Mouse (Mus musculus) limb, embryonic 10.5 days (tissue): Measurements from ENCODE around the gene Htr1b. TPM values are rescaled to one million over a fixed set of nuclear protein-coding genes. Genes with fewer than 3 reads are reported as not detected.

ENCODE experiments used
- DNase-seq: peaks from one replicate; pipeline ENCODE4 v3.0.0-alpha.2; 2017; ENCODE audit warnings: low spot score
- H3K27ac ChIP-seq: fragments of 300-500 bp; sonication (generic); 2 replicates; pipeline ENCODE4 v1.5.1; 2016; ENCODE audit warnings: mild to moderate bottlenecking
- H3K27me3 ChIP-seq: fragments of 300-500 bp; sonication (generic); 2 replicates; pipeline ENCODE4 v1.6.1; 2016; ENCODE audit warnings: low read depth, mild to moderate bottlenecking; ENCODE audit not compliant: poor library complexity, severe bottlenecking
- H3K36me3 ChIP-seq: fragments of 300-500 bp; sonication (generic); 2 replicates; pipeline ENCODE4 v1.6.1; 2016; ENCODE audit warnings: mild to moderate bottlenecking, moderate library complexity
- H3K4me1 ChIP-seq: fragments of 300-500 bp; sonication (generic); 2 replicates; pipeline ENCODE4 v1.6.1; 2016
- H3K4me3 ChIP-seq: fragments of 300-500 bp; sonication (generic); 2 replicates; pipeline ENCODE4 v1.5.1; 2016; ENCODE audit warnings: mild to moderate bottlenecking, moderate library complexity
- H3K9me3 ChIP-seq: fragments of 300-500 bp; sonication (generic); replicated peaks from 2 replicates; pipeline ENCODE4 v1.6.1; 2016; ENCODE audit warnings: mild to moderate bottlenecking
- WGBS: fragments of 180-500 bp; shearing (Covaris S2); methylation state at CpG from one replicate; pipeline ENCODE4 v1.1.7; 2016; 5-methylcytosine and 5-hydroxymethylcytosine counted together
- polyA plus RNA-seq: library from polyadenylated mRNA; unstranded; fragments of >200 nt; fragmentation: Nextera tagmentation; extraction: Ambion mirVana; gene quantifications from 2 replicates; pipeline ENCODE4 v1.2.1, GENCODE M21; 2016

Htr1b gene
- polyA plus RNA-seq: 0.05 TPM in 1 of 2 replicates, not detected in the other

DNA sequence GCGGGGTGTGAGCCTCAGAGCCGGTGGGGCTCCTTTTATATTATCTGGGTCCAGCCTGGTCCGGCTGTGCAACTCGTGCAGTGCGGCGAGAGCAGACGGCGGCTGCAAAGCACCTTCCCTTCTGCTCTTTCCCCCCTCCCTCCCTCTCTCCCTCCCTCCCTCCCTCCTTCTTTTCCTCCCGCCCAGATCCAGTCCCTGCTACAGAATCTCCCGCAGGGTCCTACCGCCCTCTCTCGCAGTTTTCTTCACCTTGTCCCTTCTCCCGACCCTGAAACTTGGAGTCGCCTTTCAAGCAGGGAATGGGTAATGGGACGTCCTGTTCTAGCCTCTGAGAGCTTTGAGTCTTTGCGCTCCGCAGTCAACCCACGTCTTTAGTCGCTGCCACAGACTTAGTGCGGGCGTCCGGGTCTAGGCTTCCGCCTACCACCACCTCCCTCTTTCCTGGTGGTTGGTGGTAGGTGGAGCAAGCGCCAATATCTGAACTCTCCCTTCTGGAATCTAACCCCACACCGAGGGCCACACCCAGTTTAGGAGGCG is at the start of gene Htr1b:
Gene Htr1b, minus strand, starts transcription at position 392 of the 537 bp plus-strand sequence.
- Histone ChIP-seq H3K27me3 (peaks cover 67% of the 10 kb centered on the region), H3K36me3 (no peaks in the 10 kb centered on the region), H3K9me3 (no peaks in the 10 kb centered on the region), H3K4me3 (peak within 1 kb of the TSS; percentile 73), H3K27ac (peak within 1 kb of the TSS; percentile 74), H3K4me1 (peaks cover 27% of the 10 kb centered on the region)
- peak; percentile 59 for DNase-seq
- WGBS: under 1% methylated on average over 25 of the region's 26 CpGs

DNA sequence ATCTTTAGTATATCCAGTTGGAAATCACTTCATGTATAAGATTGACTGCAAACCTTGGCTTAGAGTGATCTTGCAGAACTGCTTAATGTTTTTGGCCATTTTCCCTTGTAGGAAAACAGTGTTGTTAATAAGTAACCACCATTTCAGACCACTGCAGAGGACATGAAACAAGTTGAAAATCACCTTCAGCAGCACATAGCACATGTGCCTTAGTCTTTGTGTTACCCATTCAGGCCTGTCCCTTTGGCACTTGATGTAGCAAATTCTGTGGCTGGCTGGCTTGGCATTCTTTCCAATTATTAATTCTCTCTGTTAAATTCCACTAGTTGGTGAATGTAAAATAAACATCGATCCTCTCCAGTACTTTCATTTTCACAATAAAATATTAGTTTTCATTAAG is 43.1 kb upstream of the Htr1b start:
- H3K27me3 ChIP-seq: no peaks in the 10 kb centered on the region
- H3K9me3 ChIP-seq: no peaks in the 10 kb centered on the region; the same call in 1 of the 2 replicates
- H3K4me3 ChIP-seq: no peak overlapping the region
- H3K36me3 ChIP-seq: no peaks in the 10 kb centered on the region
- no peaks in the 10 kb centered on the region for H3K4me1 ChIP-seq
- no peak overlapping the region for H3K27ac ChIP-seq
- 96% methylated on average over 1 of the region's 1 CpGs for WGBS
- no peak for DNase-seq

DNA sequence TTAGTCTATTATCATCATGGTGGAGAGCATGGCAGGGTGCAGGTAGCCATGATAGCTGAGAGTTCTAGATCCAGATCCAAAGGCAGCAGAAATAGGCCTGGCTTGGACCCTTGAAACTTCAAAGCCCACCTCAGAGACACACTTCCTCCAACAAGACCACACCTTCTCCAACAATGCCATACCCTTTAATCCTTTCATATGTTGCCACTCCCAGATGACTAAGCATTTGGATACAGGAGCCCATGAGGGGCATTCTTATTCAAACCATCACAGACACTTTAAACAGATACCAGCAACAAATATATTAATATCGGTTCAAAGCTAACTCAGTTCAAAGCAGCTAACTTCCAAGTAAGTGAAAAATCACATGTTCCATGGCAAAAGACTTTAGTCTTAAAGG is 3.9 kb upstream of the Htr1b start:
- DNase-seq: no peak
- Histone ChIP-seq H3K36me3 (no peaks in the 10 kb centered on the region), H3K4me1 (peaks cover 17% of the 10 kb centered on the region), H3K27me3 (peaks cover 36% of the 10 kb centered on the region), H3K27ac (no peak overlapping the region), H3K4me3 (no peak overlapping the region), H3K9me3 (no peaks in the 10 kb centered on the region)
- WGBS: 92% methylated on average over 1 of the region's 1 CpGs

DNA sequence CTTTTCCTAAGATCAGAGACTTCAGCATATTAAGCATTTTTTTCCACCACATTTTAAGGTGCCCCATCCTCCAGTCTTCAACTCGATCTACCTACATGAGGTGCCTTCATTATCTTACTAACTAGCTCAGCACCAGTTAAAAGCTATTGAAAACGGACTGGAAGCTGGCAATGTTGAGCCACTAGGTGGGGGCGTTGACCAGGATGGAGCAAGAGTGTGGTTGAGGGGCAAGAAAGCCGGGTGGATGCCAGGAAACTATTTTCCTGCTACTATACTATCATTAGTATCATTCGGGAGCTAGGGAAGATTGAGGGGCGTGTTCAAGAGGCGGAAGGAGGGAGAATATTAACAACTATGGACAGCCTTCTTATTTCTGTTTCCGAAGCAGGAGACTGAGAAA is 1.5 kb upstream of the Htr1b start:
- peaks cover 27% of the 10 kb centered on the region for H3K4me1 ChIP-seq
- WGBS: 10% methylated on average over 8 of the region's 8 CpGs
- no peak overlapping the region for H3K4me3 ChIP-seq
- no peaks in the 10 kb centered on the region for H3K9me3 ChIP-seq
- H3K27me3 ChIP-seq: peaks cover 60% of the 10 kb centered on the region
- H3K27ac ChIP-seq: no peak overlapping the region
- H3K36me3 ChIP-seq: no peaks in the 10 kb centered on the region
- DNase-seq: peak; percentile 39

DNA sequence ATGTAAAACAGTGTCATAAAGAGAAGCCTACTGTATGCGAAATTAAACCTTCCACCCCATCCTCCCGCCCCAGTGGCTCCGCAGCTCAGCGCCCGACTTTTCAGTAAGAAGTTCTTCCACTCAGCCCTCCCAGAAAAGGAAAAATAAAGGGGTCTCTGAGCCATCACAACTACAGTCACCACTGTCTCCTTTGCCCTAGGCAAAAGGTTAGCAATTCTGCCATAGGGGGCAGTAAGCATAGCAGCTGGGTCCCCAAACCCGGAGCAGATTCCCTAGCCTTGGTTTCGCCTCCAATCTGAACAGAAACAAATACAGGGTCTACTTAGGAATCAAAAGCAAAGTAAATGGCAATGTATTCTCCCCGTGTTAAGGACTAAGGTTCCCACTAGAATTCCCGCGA is 535 bp upstream of the Htr1b start:
- Histone ChIP-seq H3K27me3 (peaks cover 66% of the 10 kb centered on the region), H3K4me1 (peaks cover 27% of the 10 kb centered on the region), H3K27ac (no peak overlapping the region), H3K9me3 (no peaks in the 10 kb centered on the region), H3K4me3 (peak overlapping the region; percentile 73), H3K36me3 (no peaks in the 10 kb centered on the region)
- under 1% methylated on average over 10 of the region's 10 CpGs for WGBS
- peak; percentile 30 for DNase-seq

DNA sequence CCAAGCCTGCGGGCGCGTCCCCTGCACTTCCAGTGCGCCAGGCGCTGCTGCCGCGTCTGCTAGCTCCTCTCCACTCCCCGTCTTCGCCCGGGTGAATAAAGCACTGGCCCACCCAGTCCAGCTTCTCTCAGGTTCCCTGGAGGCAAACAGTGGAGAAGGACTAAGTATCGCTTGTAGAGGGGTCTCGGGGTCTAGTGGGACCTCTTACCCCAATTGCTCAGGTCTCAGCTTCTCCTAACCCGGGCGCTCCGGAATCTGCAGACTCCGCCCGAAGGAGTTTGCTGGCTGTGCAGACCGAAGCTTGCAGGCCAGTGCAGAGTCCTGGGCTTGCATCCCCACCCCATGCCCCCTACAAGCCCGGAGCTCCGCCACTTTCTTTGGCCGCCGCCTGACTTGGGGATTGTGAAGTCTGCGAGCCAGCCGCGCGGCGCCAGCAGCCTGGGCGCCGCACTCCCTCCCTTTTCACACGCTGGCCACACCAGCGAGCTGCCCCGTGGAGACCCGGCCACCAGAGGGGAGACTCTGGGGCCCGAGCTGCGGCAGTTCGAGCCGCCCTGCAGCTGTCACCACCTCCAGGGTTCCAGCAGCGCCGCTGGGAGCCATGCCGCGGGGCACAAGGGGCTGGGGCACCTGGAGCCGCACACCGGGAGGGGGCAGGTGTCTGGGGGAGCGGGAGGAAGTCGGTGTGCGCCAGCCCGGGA is 742 bp downstream of the Htr1b start:
- Histone ChIP-seq H3K4me3 (peak overlapping the region; percentile 73), H3K36me3 (no peaks in the 10 kb centered on the region), H3K9me3 (no peaks in the 10 kb centered on the region), H3K4me1 (peaks cover 27% of the 10 kb centered on the region), H3K27ac (peak overlapping the region; percentile 74), H3K27me3 (peaks cover 67% of the 10 kb centered on the region)
- peak; percentile 74 for DNase-seq
- under 1% methylated on average over 46 of the region's 47 CpGs for WGBS

DNA sequence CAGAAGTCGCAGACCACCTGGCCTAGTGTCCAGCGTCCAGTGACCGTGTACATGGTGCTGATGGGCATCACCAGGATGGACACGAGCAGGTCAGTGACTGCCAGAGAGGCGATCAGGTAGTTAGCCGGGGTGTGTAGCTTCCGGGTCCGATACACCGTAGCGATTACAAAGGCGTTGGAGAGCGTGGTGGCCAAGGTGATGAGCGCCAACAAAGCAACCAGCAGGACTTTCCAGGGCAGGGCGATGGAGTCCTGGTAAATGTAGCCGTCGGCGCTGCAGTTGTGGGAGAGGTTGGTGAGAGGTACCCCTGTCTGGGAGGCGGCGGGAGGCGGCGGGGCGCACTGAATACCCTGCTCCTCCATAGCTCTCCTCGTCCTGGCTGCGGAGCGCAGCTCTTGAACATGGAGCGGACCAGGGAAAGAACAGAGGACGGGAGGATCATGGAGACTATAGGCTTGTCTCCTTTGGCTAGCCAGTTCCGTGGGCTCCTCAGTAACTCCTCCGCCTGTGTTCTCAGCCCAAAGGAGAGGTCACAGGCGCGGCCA is 1.4 kb downstream of the Htr1b start:
- H3K4me3 ChIP-seq: peak overlapping the region; percentile 73
- no peaks in the 10 kb centered on the region for H3K9me3 ChIP-seq
- H3K27me3 ChIP-seq: peaks cover 67% of the 10 kb centered on the region
- WGBS: under 1% methylated on average over 31 of the region's 31 CpGs
- H3K4me1 ChIP-seq: peaks cover 27% of the 10 kb centered on the region
- peak overlapping the region; percentile 74; the same call in 1 of the 2 replicates for H3K27ac ChIP-seq
- DNase-seq: peak; percentile 70
- no peaks in the 10 kb centered on the region for H3K36me3 ChIP-seq

DNA sequence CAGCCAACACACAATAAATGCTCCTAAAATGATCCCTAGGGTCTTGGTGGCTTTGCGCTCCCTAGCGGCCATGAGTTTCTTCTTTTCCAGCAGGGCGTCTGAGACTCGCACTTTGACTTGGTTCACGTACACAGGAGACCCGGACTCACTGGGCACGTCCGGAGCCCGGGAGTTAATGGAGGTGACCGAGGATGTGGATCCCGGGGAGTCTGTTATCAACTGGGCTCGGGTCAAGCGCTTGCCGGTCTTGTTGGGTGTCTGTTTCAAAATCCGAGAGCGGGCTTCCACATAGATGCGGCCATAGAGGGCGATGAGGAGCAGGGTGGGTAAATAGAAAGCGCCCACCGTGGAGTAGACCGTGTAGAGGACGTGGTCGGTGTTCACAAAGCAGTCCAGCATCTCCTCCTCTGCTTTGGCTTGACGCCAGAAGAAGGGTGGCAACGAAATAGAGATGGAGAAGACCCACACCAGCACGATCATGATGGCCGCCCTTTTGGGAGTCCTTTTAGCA is 2.0 kb downstream of the Htr1b start:
- peak overlapping the region; percentile 73 for H3K4me3 ChIP-seq
- peaks cover 27% of the 10 kb centered on the region for H3K4me1 ChIP-seq
- 4% methylated on average over 27 of the region's 27 CpGs for WGBS
- DNase-seq: peak; percentile 40
- no peaks in the 10 kb centered on the region for H3K36me3 ChIP-seq
- no peak overlapping the region for H3K27ac ChIP-seq
- peaks cover 67% of the 10 kb centered on the region for H3K27me3 ChIP-seq
- H3K9me3 ChIP-seq: no peaks in the 10 kb centered on the region

DNA sequence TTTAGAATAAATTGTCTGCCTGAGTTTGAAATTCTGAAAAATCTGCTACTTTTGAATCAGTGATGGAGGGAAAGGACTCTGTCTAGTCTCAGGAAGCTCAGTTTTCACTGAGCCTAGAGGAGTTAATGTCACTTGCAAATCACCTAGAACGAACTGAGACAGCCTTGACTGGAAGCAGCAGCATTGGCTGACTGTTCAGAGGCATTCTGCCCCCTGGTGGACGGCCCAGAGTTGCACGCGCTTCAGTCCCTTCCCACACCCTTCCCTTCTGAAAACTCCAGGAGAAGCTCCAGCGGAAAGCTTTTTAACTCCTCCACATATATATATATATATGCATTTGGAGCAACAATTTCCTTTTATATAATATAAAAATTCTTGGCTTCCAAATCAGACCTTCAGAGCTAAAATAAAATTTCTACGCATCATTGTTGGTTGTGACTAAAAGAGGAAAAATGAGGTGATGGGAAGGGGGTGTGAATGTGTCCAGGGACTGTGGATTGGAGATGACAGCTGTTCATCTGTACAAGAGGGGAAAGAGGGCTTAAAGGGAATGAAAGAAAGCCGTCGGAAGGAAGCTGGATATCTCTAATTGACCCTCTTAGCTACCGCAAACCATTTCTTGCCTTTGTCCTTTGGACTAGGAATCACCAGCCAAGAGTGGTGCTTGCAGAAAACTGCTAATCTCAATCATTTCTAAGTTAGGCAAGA is 6.6 kb downstream of the Htr1b start:
- Histone ChIP-seq H3K4me1 (peaks cover 6% of the 10 kb centered on the region), H3K36me3 (no peaks in the 10 kb centered on the region), H3K27me3 (peaks cover 27% of the 10 kb centered on the region), H3K9me3 (no peaks in the 10 kb centered on the region), H3K27ac (no peak overlapping the region), H3K4me3 (no peak overlapping the region)
- WGBS: 32% methylated on average over 9 of the region's 9 CpGs
- peak; percentile 84 for DNase-seq

DNA sequence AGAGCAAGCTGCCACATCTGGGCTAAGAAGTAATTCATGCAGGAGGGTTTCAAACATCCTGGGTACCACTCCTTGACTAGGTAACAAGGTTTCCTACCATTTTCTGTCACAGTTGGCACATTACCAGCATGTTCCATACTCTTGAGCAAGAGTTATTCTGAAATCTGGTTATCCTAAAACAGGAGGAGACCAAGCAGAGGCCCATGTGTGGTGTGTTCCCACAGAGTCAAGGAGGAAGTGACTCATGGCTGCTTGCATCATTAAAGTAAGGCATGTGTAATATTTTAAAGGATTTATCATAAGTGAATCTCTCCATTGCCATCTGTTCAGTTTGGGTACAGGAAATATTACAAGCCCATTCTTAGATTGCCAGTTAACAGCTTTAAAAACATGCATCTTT is 7.7 kb downstream of the Htr1b start:
- DNase-seq: no peak
- Histone ChIP-seq H3K27me3 (peaks cover 15% of the 10 kb centered on the region), H3K4me3 (no peak overlapping the region), H3K27ac (no peak overlapping the region), H3K36me3 (no peaks in the 10 kb centered on the region), H3K4me1 (no peaks in the 10 kb centered on the region), H3K9me3 (no peaks in the 10 kb centered on the region)

DNA sequence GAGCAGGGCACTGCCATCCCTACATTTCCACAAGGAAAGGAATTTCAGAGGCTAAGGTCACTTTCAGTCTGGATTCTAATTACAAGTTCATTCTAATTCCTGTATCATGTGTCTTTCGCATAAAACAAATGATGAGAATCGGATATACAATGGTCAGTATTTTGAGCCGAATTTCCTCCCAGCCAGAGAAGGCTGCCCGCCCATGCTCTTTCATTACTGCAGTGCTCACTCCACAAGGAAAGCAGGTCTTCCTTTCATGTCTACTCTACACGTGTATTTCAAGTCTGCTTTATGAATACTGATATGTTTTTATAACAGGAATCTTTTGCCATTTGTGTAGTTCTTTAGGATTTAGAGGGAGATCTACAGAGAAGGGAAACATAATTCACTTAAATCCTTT is 10.8 kb downstream of the Htr1b start:
- WGBS: 72% methylated on average over 5 of the region's 5 CpGs
- no peaks in the 10 kb centered on the region for H3K27me3 ChIP-seq
- DNase-seq: no peak
- no peaks in the 10 kb centered on the region for H3K36me3 ChIP-seq
- no peaks in the 10 kb centered on the region for H3K4me1 ChIP-seq
- no peaks in the 10 kb centered on the region for H3K9me3 ChIP-seq
- H3K27ac ChIP-seq: no peak overlapping the region
- no peak overlapping the region for H3K4me3 ChIP-seq

DNA sequence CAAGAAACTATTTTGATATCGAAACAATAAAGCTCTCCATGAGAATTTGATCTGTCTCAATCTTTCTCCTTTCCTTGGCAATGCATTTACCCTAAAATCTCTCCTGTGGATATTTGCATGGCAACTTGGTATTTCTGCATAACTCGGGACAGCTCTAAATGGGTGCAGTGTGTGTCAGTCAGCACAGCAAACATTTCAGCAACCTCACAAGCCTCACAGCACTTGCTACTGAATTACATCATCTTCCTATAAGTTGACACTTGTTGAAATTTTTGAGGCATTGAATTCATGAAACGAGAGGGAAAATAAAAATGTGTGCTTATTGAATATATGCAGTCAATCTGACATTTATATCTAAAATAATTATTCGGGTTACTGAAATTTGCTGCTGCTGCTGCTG is 22.6 kb downstream of the Htr1b start:
- DNase-seq: no peak
- Histone ChIP-seq H3K4me3 (no peak overlapping the region), H3K9me3 (no peaks in the 10 kb centered on the region), H3K36me3 (no peaks in the 10 kb centered on the region), H3K27ac (no peak overlapping the region), H3K4me1 (no peaks in the 10 kb centered on the region), H3K27me3 (no peaks in the 10 kb centered on the region)
- 84% methylated on average over 4 of the region's 4 CpGs for WGBS
